In the genomic region with DNA sequence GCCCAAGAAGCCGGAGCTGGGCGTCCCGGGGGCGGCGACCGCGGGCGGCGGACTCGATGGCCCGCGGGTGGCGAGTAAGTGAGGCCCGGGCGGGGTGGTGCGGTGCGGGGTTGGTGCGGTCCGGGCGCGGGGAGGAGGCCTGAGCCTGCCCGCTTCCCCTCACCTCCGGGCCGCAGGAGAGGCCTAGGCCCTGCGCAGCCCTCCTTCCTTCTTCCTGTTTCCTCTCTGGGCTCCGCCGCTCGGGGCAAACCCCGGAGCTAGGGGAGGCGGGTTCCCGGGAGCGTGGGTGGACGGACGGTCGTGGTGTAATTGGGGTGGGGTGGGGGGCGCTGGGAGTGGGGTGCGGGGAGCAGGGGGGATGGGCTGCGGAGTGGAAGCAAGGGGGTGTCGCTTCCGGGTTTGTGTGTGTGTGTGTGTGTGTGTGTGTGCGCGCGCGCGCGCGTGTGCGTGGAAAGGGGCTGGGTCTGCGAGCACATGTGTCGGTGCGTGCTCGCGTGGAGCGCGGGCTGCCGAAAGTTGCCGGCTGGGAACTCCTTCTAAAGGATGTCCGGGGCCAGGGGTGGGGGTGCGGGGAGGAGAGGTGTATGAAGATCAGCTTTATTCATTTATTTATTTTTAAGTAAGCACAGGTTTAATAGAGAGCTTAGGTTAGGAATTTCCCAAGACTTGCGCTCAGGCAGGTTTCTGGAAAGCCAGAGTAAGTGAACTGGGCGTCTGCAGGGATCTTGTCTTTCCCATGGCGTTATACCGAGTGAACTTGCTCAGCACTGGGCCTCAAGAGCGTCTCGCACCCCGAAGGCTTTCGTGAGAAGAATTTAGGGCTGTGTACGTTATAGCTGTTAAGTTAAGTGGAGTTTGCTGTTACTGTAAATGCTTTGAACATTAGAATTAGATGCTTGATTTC, we compare ENCODE assay signal across 8 mouse cellular contexts. TPM values are rescaled to one million over a fixed set of nuclear protein-coding genes. Genes with fewer than 3 reads are reported as not detected.
DNase-seq lines count a peak whose midpoint lies in the region; ATAC-seq and TF ChIP-seq lines count a peak whose summit lies in the region.

No protein-coding gene starts in this region.

- H3K4me3 ChIP-seq in bone marrow, adult 2 months (replicated peaks; ENCODE audit: control insufficient read depth, low read depth, low read length): peak overlapping the region; percentile 80
- peak overlapping the region; percentile 97 for H3K4me3 ChIP-seq in forebrain, embryonic 10.5 days
- H3K4me3 ChIP-seq in heart, embryonic 14.5 days (ENCODE audit: control insufficient read depth in 1 of 2, insufficient read depth in 1 of 2, low read depth in 1 of 2, low read length in 2 of 2): peak overlapping the region; percentile 92 to 100
- H3K4me3 ChIP-seq in liver, embryonic 13.5 days (replicated peaks): peak overlapping the region; percentile 99
- H3K4me3 ChIP-seq in stomach, embryonic 16.5 days (replicated peaks; ENCODE audit: low read length): peak overlapping the region; percentile 93

- peak; percentile 89 for DNase-seq in CD4-positive helper T cell, adult 2 months (ENCODE audit: low read depth, low spot score)
- DNase-seq in forebrain, embryonic 10.5 days (ENCODE audit: extremely low spot score, low spot score): peak; percentile 54
- DNase-seq in kidney, postnatal 10 days: peak; percentile 82
- DNase-seq in liver, embryonic 13.5 days: peak; percentile 46
- DNase-seq in natural killer cell, adult 2 months (ENCODE audit: low spot score in 2 of 2): peak; percentile 64 to 77

- no peaks in the 10 kb centered on the region for H3K27me3 ChIP-seq in forebrain, embryonic 10.5 days (ENCODE audit: poor library complexity, severe bottlenecking)
- H3K27me3 ChIP-seq in heart, embryonic 14.5 days (ENCODE audit: control insufficient read depth, insufficient read depth, low read length): no peaks in the 10 kb centered on the region
- H3K27me3 ChIP-seq in liver, embryonic 13.5 days: no peaks in the 10 kb centered on the region
- no peaks in the 10 kb centered on the region for H3K27me3 ChIP-seq in stomach, embryonic 16.5 days (ENCODE audit: control insufficient read depth, insufficient read depth, low read length)

- no peaks in the 10 kb centered on the region for H3K9me3 ChIP-seq in forebrain, embryonic 10.5 days
- no peaks in the 10 kb centered on the region for H3K9me3 ChIP-seq in heart, embryonic 14.5 days (ENCODE audit: control insufficient read depth, low read length)
- no peaks in the 10 kb centered on the region for H3K9me3 ChIP-seq in liver, embryonic 13.5 days (replicated peaks)
- no peaks in the 10 kb centered on the region for H3K9me3 ChIP-seq in stomach, embryonic 16.5 days (replicated peaks; ENCODE audit: control insufficient read depth, low read length)

- H3K4me2 ChIP-seq in heart, embryonic 14.5 days (ENCODE audit: low read length): peak overlapping the region; percentile 81
- peak overlapping the region; percentile 83 for H3K4me2 ChIP-seq in liver, embryonic 13.5 days
- H3K4me2 ChIP-seq in stomach, embryonic 16.5 days (ENCODE audit: low read depth, low read length): peak overlapping the region; percentile 87

- H3K4me1 ChIP-seq in bone marrow, adult 2 months (ENCODE audit: control insufficient read depth, insufficient read depth, low read length): peaks cover 13% of the 10 kb centered on the region
- H3K4me1 ChIP-seq in forebrain, embryonic 10.5 days: peaks cover 51% of the 10 kb centered on the region
- H3K4me1 ChIP-seq in heart, embryonic 14.5 days (ENCODE audit: control insufficient read depth in 2 of 2, insufficient read depth in 2 of 2, low read length in 2 of 2): peaks cover 10 to 43% of the 10 kb centered on the region in 2 experiments
- peaks cover 58% of the 10 kb centered on the region for H3K4me1 ChIP-seq in liver, embryonic 13.5 days (replicated peaks)
- peaks cover 32% of the 10 kb centered on the region for H3K4me1 ChIP-seq in stomach, embryonic 16.5 days (ENCODE audit: control insufficient read depth, insufficient read depth, low read length)

- peaks cover 6% of the 10 kb centered on the region for H3K36me3 ChIP-seq in forebrain, embryonic 10.5 days (replicated peaks)
- H3K36me3 ChIP-seq in heart, embryonic 14.5 days (ENCODE audit: control insufficient read depth, insufficient read depth, low read length): peaks cover 4% of the 10 kb centered on the region; the same call in 1 of the 2 replicates
- H3K36me3 ChIP-seq in liver, embryonic 13.5 days: peaks cover 6% of the 10 kb centered on the region; the same call in 1 of the 2 replicates
- H3K36me3 ChIP-seq in stomach, embryonic 16.5 days (ENCODE audit: control insufficient read depth, insufficient read depth, low read length): no peaks in the 10 kb centered on the region

- WGBS in bone marrow, adult 2 months: under 1% methylated on average over 66 of the region's 68 CpGs
- under 1% methylated on average over 62 of the region's 68 CpGs for WGBS in forebrain, embryonic 10.5 days
- under 1% methylated on average over 54 of the region's 68 CpGs for WGBS in heart, embryonic 14.5 days
- WGBS in liver, embryonic 13.5 days (ENCODE audit: insufficient replicate concordance): under 1% methylated on average over 62 of the region's 68 CpGs
- under 1% methylated on average over 56 of the region's 68 CpGs for WGBS in stomach, embryonic 16.5 days

- peak overlapping the region; percentile 99 for H3K9ac ChIP-seq in heart, embryonic 14.5 days (ENCODE audit: low read length)
- peak overlapping the region; percentile 99 for H3K9ac ChIP-seq in liver, embryonic 13.5 days
- peak overlapping the region; percentile 99 for H3K9ac ChIP-seq in stomach, embryonic 16.5 days (ENCODE audit: low read length)

- no peak; the same call in 1 of the 2 replicates for TF ChIP-seq POLR2A in bone marrow, adult 2 months (IDR thresholded peaks at IDR 0.05; ENCODE audit: borderline replicate concordance, control insufficient read depth, low read depth, low read length)

- no peak for TF ChIP-seq CTCF in bone marrow, adult 2 months (IDR thresholded peaks at IDR 0.05; ENCODE audit: control insufficient read depth, insufficient read depth, low read length)

- ATAC-seq in heart, embryonic 14.5 days (ENCODE audit: insufficient number of reproducible peaks, insufficient read depth, low FRiP score, low read depth): peak; percentile 69
- ATAC-seq in liver, embryonic 13.5 days (ENCODE audit: low read depth): peak; percentile 48
- peak; percentile 69 for ATAC-seq in stomach, embryonic 16.5 days (ENCODE audit: insufficient read depth, low FRiP score)

- peak overlapping the region; percentile 100 for H3K27ac ChIP-seq in bone marrow, adult 2 months (ENCODE audit: control insufficient read depth, insufficient read depth, low read depth, low read length, poor library complexity)
- H3K27ac ChIP-seq in forebrain, embryonic 10.5 days: peak overlapping the region; percentile 98
- H3K27ac ChIP-seq in heart, embryonic 14.5 days (replicated peaks in 1 of 2; ENCODE audit: control insufficient read depth in 1 of 2, insufficient read depth in 1 of 2, low read depth in 2 of 2, low read length in 2 of 2): peak overlapping the region; percentile 96
- peak overlapping the region; percentile 99 for H3K27ac ChIP-seq in liver, embryonic 13.5 days
- H3K27ac ChIP-seq in stomach, embryonic 16.5 days (ENCODE audit: low read length): peak overlapping the region; percentile 99

RNA-seq across cellular contexts. Expression of a gene that starts 1.2 kb away (rescaled TPM):
- polyA plus RNA-seq in bone marrow, adult 2 months (2011; ENCODE audit: insufficient read depth, insufficient read length, low replicate concordance, missing spikeins): 89.2 and 180 TPM in 2 replicates
- 49.9 and 55.4 TPM in 2 replicates for polyA plus RNA-seq in forebrain, embryonic 10.5 days (2016; fragmentation: Nextera tagmentation; extraction: Ambion mirVana)
- polyA plus RNA-seq in heart, embryonic 14.5 days (2014; fragmentation: Nextera tagmentation; extraction: Ambion mirVana): 54.5 and 55.8 TPM in 2 replicates
- polyA plus RNA-seq in liver, embryonic 13.5 days (2015; fragmentation: Nextera tagmentation; extraction: Ambion mirVana): 39.0 and 39.3 TPM in 2 replicates
- 61.5 and 67.9 TPM in 2 replicates for polyA plus RNA-seq in stomach, embryonic 16.5 days (2015; fragmentation: Nextera tagmentation; extraction: Ambion mirVana)

RNA-seq across cellular contexts. Expression of a gene that starts 30.9 kb away (rescaled TPM):
- polyA plus RNA-seq in bone marrow, adult 2 months (2011; ENCODE audit: insufficient read depth, insufficient read length, low replicate concordance, missing spikeins): 2.6 and 3.8 TPM in 2 replicates
- 0.04 TPM in 1 of 2 replicates, not detected in the other for polyA plus RNA-seq in forebrain, embryonic 10.5 days (2016; fragmentation: Nextera tagmentation; extraction: Ambion mirVana)
- 0.08 TPM in 1 of 2 replicates, not detected in the other for polyA plus RNA-seq in heart, embryonic 14.5 days (2014; fragmentation: Nextera tagmentation; extraction: Ambion mirVana)
- polyA plus RNA-seq in liver, embryonic 13.5 days (2015; fragmentation: Nextera tagmentation; extraction: Ambion mirVana): 1.6 and 1.8 TPM in 2 replicates
- 0.24 and 0.59 TPM in 2 replicates for polyA plus RNA-seq in stomach, embryonic 16.5 days (2015; fragmentation: Nextera tagmentation; extraction: Ambion mirVana)

Comparison
In these comparisons a context has a peak if more than half of its experiments do, and no peak if none do; other contexts are left out.
1. Peak in every context shown above with its lines: DNase-seq, ATAC-seq, H3K4me3 ChIP-seq and H3K27ac ChIP-seq.